Mouse (Mus musculus) kidney, postnatal 25 days (tissue): Measurements from ENCODE around the gene Creld2.
"Not testable (repeated sequence)": the region's sequence is repeated elsewhere in the genome, so short reads cannot be mapped to it uniquely, and the experiment has no call there.

Experiments used
- DNase-seq, 2 experiments: peaks; one replicate each; pipeline ENCODE4 v3.0.0; 2021; ENCODE audit warnings: mixed read lengths in 2 of 2

Gene Creld2

GRCm38 (mm10) chr15:88819026-88819905 lies at the start of gene Creld2, which contains the start of gene Alg12:
TSS of gene Creld2 (plus strand) at chr15:88819646.
TSS of gene Alg12 (minus strand) at chr15:88819318.
- peak; percentile 100 for DNase-seq

- DNase-seq: not testable (repeated sequence)
Observed at GRCm38 (mm10) chr15:88774630-88775029, 44.8 kb upstream of the Creld2 start.

GRCm38 (mm10) chr15:88792140-88792850 lies 27.2 kb upstream of the Creld2 start:
- DNase-seq: no peak

GRCm38 (mm10) chr15:88794729-88795128 lies 24.7 kb upstream of the Creld2 start:
- DNase-seq: not testable (repeated sequence)

- DNase-seq: peak; percentile 62 to 83
Observed at GRCm38 (mm10) chr15:88799950-88800371, 19.5 kb upstream of the Creld2 start.

GRCm38 (mm10) chr15:88800921-88801354 lies 18.5 kb upstream of the Creld2 start:
- peak; percentile 55 to 77 for DNase-seq

- DNase-seq: no peak
Observed at GRCm38 (mm10) chr15:88801903-88802302, 17.5 kb upstream of the Creld2 start.

- DNase-seq: no peak
Observed at GRCm38 (mm10) chr15:88802348-88802747, 17.1 kb upstream of the Creld2 start.

- DNase-seq: no peak
Observed at GRCm38 (mm10) chr15:88808121-88808520, 11.3 kb upstream of the Creld2 start.

- no peak for DNase-seq
Observed at GRCm38 (mm10) chr15:88810369-88810768, 9.1 kb upstream of the Creld2 start.

GRCm38 (mm10) chr15:88813262-88813661 lies 6.2 kb upstream of the Creld2 start:
- peak; percentile 27 to 49 for DNase-seq

- DNase-seq: not testable (repeated sequence)
Observed at GRCm38 (mm10) chr15:88813873-88814272, 5.6 kb upstream of the Creld2 start.

- DNase-seq: peak in 1 of 2 experiments; percentile 39
Observed at GRCm38 (mm10) chr15:88814411-88815047, 4.9 kb upstream of the Creld2 start.

GRCm38 (mm10) chr15:88815196-88815700 lies 4.2 kb upstream of the Creld2 start:
- DNase-seq: no peak

- peak in 1 of 2 experiments; percentile 51 for DNase-seq
Observed at GRCm38 (mm10) chr15:88819906-88820303, 459 bp downstream of the Creld2 start.

GRCm38 (mm10) chr15:88821403-88821802 lies 2.0 kb downstream of the Creld2 start:
- DNase-seq: no peak

GRCm38 (mm10) chr15:88822513-88822912 lies 3.1 kb downstream of the Creld2 start:
- no peak for DNase-seq

GRCm38 (mm10) chr15:88823376-88823775 lies 3.9 kb downstream of the Creld2 start:
- no peak for DNase-seq

GRCm38 (mm10) chr15:88827466-88827865 lies 8.0 kb downstream of the Creld2 start:
- DNase-seq: no peak

- DNase-seq: peak; percentile 88 to 89
Observed at GRCm38 (mm10) chr15:88827991-88828799, 8.7 kb downstream of the Creld2 start.

- DNase-seq: peak; percentile 94 to 99
Observed at GRCm38 (mm10) chr15:88828800-88829705, 9.6 kb downstream of the Creld2 start.
